Mouse (Mus musculus) embryonic fibroblast, embryonic 13.5 days (primary cell): ENCODE results near the gene Gzmm.

Experiments
- CTCF ChIP-seq: IDR thresholded peaks from 2 replicates; pipeline ENCODE4 v1.5.1; 2011; ENCODE audit warnings: mild to moderate bottlenecking, control low read depth, low read length, moderate library complexity, borderline replicate concordance; ENCODE audit not compliant: insufficient read depth
- POLR2A ChIP-seq: IDR thresholded peaks from 2 replicates; pipeline ENCODE4 v1.6.1; 2011; ENCODE audit warnings: low read depth, mild to moderate bottlenecking, control low read depth, low read length, moderate library complexity

DNA sequence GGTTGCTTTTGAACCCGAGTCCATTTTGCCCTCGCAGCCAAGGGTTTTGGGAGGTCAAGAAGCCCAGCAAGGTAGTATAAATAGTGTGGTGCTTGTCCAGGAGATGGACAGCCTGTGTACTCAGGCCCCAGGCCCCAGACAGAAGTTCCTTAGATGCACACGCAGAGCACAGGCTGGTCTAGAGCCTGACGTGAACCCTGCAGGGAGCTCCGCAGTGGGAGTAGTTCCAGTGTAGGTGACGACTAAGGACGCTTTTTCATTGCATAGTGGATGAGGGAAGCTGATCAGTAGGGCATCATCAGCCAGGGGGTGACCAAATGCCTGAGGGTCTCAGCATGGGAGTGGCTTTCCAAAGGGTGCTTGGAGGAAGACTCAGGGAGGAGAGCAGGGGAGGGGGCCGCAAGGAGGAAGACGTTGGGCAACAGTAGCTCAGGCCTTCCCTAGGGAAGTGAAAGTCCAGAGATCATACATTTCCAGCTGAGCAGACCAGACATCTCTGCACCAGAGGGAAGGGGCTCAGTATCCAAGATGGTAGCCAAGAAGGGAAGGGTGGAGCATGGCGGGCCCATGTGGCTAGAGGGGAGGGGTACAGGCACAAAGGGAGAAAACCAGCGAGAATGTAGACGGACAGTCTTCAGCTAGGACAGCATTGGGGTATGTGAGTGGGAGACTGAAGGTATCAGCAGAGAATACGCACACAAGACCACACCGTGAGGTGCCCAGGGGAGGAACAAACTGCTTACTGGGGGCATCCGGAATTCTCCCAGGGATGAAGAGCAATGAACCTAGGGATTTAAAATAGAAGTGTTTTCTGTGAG lies 18.5 kb upstream of the Gzmm start:
- TF ChIP-seq CTCF (no peak), POLR2A (0 out of 2 replicates have a peak, but pooled peaks have one; percentile 9)
